Mouse (Mus musculus) kidney, adult 18-20 months (tissue): Measurements from ENCODE around the gene Gm14408.
"Not testable (repeated sequence)": the region's sequence is repeated elsewhere in the genome, so short reads cannot be mapped to it uniquely, and the experiment has no call there.

Experiments used
- DNase-seq: peaks from one replicate; pipeline ENCODE4 v3.0.0; 2021

Gm14408 gene

DNA sequence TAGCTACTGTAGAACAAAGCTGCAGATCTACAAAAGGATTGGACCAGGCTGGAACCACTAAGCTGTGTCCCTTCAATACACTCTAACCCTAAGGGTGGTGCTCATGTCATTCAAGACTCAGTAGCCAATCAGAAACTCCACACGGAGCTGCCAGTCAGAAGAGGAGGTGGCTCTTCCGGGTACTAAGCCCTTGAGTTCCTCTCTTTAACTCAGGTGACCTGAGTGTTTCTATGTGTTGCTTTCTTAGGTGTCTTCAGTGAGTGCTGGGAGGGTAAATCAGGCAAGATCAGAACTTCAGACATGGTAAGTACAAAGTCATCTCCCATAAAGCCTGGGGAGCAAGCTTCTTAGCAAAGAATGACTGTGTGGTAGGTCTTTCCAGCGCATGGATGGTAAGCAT is at the start of gene Gm14408:
Gene Gm14408, plus strand, starts transcription at position 301 of the 400 bp plus-strand sequence.
- DNase-seq = not testable (repeated sequence)

DNA sequence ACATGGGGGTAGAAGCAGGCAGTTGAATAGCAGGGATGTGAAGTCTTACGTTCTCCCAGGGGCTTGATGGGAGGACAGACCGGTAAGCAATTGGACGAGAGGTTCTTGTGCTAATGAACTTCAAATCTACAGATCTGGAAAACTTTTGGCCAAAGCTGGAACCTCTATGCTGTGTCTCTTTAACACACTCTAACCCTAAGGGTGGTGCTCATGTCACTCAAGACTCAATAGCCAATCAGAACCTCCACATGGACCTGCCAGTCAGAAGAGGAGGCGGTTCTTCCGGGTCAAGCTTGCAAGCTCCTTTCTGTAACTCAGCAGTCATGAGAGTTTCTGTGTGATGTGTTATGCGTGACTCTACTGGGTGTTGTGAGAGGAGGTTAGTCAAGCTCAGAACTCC is 32.6 kb upstream of the Gm14408 start, which contains the start of gene Gm14295:
Gene Gm14295, plus strand, starts transcription at position 301 of the 400 bp plus-strand sequence.
- DNase-seq = not testable (repeated sequence)

DNA sequence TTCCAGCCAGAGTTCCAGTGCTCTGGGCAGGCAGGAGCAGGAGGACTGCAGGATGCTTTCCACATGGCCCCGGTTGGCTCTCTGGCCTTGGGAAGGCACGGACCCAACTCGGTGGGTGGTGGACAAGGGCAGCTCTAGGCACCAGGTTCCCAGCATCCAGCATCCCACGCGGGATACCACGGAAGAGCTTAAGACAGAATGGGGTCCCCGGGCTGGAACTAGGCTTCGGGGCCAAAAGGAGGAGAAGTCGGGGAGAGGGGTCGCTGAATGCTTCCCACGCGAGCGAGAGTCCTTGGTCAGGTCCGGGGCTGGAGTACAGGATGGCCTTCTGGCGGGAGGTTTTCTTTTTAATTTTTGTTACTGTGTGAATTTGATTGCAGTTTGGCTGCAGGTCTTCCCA is 32.2 kb upstream of the Gm14408 start:
- DNase-seq = not testable (repeated sequence)
